Mouse (Mus musculus) stomach, postnatal 0 days (tissue): ENCODE data around the gene Nudt7.

Experiments
- CTCF ChIP-seq: IDR thresholded peaks from 2 replicates; pipeline ENCODE4 v1.5.1; 2016; ENCODE audit warnings: antibody characterized with exemption, low read depth, mild to moderate bottlenecking, moderate library complexity
- EP300 ChIP-seq: optimal IDR thresholded peaks from 2 replicates; pipeline ENCODE3; 2016; ENCODE audit warnings: antibody characterized with exemption

DNA sequence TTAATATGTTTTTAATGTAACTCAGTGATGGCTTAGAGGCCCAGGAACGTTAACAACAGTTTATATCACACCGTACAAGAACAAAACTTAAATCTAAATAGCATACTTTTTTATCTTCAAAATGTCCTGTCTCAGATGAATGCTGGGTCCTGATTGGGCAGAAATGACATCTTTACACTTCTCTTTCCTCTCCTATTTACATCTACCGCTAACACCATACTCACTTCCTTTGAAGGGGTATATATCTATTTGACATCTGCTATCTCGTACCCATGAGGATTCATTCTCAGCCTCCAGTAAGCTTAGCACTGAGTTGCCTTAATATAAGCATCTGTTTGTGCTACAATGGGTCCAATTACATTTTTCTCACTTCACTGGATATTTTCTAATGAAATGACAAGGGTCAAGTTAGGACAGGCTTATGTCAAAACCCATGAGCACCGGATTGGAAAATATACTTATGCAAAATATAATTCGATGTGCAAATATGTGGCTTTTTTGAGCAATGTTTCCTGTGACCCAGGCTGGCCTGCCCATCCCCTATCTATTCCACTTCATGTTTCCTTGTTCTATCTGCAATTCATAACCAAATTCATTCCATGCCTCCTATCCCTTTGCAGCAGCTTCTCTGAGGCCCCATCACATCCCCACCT, 31.2 kb downstream of the Nudt7 start:
- TF ChIP-seq CTCF (no peak), EP300 (no peak)
